Mouse (Mus musculus) C2C12 (cell line): Measurements from ENCODE around the gene Olfr1331.

Experiments used
- CTCF ChIP-seq: IDR thresholded peaks from one replicate; pipeline ENCODE4 v1.5.1; 2011; ENCODE audit not compliant: control insufficient read depth, insufficient read depth, insufficient read length
- MAX ChIP-seq: IDR thresholded peaks from one replicate; pipeline ENCODE4 v1.6.1; 2011; ENCODE audit warnings: mild to moderate bottlenecking, control low read depth
- MYOD1 ChIP-seq: IDR thresholded peaks from one replicate; pipeline ENCODE4 v1.6.1; 2011; ENCODE audit warnings: low read depth; ENCODE audit not compliant: control insufficient read depth, insufficient read length
- USF1 ChIP-seq: IDR thresholded peaks from one replicate; pipeline ENCODE4 v1.6.1; 2011; ENCODE audit warnings: low read depth, mild to moderate bottlenecking, control low read depth, moderate library complexity

DNA sequence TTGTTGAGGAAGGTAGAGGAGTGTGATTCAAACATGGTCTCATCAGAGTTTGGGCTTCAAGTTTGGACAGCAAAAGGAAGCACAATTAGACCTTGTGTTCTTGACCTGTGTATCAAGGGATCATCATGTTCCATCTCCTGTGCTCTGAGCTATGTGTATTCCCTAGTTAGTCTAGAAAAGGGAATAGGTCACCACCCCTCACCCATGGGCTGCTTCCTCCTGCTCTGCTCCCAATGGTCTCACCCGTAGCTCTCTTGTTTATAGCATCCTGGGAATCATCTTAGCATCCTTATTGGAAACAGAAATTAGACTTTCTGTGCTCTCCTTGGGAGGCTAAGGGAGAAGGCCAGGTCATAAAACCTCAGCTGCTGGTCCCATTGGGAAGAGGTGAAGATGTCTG lies 23.8 kb downstream of the Olfr1331 start, which contains the start of gene Olfr1330:
- TF ChIP-seq CTCF = no peak
- no peak for TF ChIP-seq MAX
- no peak for TF ChIP-seq MYOD1
- TF ChIP-seq USF1 = no peak
